Mouse (Mus musculus) kidney, embryonic 16.5 days (tissue): ENCODE results near the gene Zbbx. TPM values are rescaled to one million over a fixed set of nuclear protein-coding genes. Genes with fewer than 3 reads are reported as not detected.

ENCODE experiments used
- polyA plus RNA-seq: library from polyadenylated mRNA; unstranded; fragments of >200 nt; fragmentation: Nextera tagmentation; extraction: Ambion mirVana; gene quantifications from 2 replicates; pipeline ENCODE4 v1.2.1, GENCODE M21; 2015

Zbbx gene
- polyA plus RNA-seq, 1 experiment from 2014 or later: not detected

Other genes with a start within 250 kb of the Zbbx start
- not detected in 2 replicates for gene Serpini2, start 105.0 kb upstream of the Zbbx start, polyA plus RNA-seq